Mouse (Mus musculus) liver, adult 2 months (tissue): Measurements from ENCODE around the gene Dock6.

Experiments used
- CTCF ChIP-seq: fragments of 200-500 bp; IDR thresholded peaks from 2 replicates; pipeline ENCODE4 v1.5.1; 2011; ENCODE audit warnings: low read depth, low read length, control low read depth
- POLR2A ChIP-seq: fragments of 200-500 bp; IDR thresholded peaks from 2 replicates; pipeline ENCODE4 v1.6.1; 2011; ENCODE audit warnings: low read length, control low read depth; ENCODE audit not compliant: insufficient read depth; ENCODE audit errors: extremely low read depth

GRCm38 (mm10) chr9:21819181-21819729 is 33.2 kb downstream of the Dock6 start:
- TF ChIP-seq POLR2A (no peak), CTCF (no peak)
